Mouse (Mus musculus): ENCODE results near the gene Haus8.
"Not testable (repeated sequence)": the region's sequence is repeated elsewhere in the genome, so short reads cannot be mapped to it uniquely, and the experiment has no call there.

Gene Haus8

DNA sequence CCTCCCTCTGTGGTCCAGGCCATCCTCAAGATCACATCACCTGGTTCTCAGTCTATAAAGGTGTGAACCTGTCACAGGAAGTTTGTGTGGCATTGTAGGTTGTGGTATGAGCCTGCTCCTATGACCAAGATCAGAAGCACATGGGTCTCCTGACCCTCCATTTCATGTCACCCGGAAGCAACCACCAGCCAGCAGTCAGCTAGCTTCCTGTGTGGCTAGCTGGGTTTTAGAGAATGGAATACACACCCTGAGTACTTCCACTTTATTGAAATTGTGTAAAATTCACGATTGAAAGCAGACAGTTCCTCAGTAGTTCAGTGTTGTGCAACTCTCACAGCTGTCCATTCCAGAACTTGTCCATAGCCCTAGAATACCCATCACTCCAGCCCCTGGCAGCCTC, 13.5 kb upstream of the Haus8 start:
- not testable (repeated sequence) for DNase-seq (ENCODE audit: low read depth, low spot score)

DNA sequence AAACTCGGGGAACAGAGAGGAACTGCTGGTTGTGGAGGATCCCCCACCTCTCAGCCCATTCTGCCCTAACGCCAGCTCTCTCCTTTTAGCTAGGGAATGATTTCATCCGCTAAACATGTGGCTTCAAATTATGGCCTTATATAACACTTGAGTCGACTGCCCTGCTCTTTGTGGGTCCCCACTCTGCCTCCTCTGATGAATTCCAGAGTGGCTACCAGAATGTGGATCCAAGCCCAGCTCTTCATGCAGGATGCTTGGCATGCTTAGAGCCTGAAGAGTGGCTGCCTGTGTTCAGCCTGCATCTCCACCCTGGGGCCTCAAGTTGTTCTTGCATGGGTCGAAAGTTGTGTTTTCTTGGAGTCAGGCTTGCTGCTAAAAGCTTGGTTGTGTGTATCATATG, 9.9 kb upstream of the Haus8 start:
- DNase-seq (ENCODE audit: low read depth, low spot score), result no peak

DNA sequence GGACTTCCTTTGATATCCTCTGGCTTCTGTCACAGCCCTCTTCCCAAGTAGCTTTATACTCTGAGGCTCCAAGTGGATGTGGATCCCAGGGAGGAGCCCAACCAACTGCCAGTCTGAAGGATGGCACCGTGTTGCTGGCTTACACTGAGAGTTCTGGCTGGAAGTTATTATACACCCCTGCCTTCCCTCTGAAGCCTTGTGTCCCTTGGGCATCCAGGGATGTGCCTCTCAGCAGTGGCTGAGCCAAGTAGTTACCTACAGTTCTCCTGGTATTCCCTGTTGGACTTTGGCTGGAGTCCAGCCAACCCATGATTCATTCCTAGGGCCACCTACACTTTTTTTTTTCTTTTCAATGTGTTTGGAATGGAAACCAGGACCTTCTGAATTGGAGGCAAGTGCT, 9.0 kb upstream of the Haus8 start:
- DNase-seq (ENCODE audit: low read depth, low spot score), result not testable (repeated sequence)

- not testable (repeated sequence) for DNase-seq (ENCODE audit: low read depth, low spot score)
Observed at GRCm38 (mm10) chr8:71279409-71279808, 6.7 kb upstream of the Haus8 start.

GRCm38 (mm10) chr8:71276166-71276565, 3.4 kb upstream of the Haus8 start:
- DNase-seq (ENCODE audit: low read depth, low spot score), result no peak

GRCm38 (mm10) chr8:71274478-71274877, 1.7 kb upstream of the Haus8 start:
- DNase-seq (ENCODE audit: low read depth, low spot score), result no peak

DNA sequence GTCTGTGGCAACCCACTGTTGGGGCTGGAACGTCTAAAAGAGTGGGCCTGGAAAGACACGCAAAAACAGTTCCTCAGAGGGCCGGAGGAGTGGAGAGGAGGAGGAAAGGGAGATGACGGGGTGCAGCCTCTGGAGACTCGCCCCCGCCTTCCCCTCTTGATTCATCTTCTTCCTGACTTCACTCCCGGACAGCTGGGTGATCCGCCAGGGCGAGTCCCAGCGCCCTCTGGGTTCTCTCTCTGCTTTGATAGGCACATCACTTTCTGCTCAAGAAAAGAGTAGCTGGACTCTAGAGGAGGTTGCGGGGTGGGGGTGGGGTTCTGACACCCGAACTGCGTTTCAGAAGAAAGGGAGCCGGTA, 397 bp upstream of the Haus8 start:
- no peak for DNase-seq (ENCODE audit: low read depth, low spot score)

DNA sequence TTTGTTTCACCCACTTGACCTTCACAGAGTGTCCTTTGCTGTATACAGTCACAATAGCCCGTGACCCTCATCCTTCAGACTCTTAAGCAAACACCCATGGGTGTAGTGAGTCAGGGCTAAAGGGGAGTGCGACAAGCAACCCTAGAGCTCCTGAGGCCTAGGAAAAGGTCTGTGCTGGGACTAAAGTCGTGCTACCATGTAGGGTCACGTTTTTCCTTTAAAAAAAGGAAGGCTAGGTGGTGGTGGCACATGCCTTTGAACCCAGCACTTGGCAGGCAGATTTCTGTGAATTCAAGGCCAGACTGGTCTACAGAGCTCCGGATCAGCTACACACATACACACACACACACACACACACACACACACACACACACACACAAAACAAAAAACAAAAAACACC, 1.1 kb downstream of the Haus8 start:
- no peak for DNase-seq (ENCODE audit: low read depth, low spot score)

DNA sequence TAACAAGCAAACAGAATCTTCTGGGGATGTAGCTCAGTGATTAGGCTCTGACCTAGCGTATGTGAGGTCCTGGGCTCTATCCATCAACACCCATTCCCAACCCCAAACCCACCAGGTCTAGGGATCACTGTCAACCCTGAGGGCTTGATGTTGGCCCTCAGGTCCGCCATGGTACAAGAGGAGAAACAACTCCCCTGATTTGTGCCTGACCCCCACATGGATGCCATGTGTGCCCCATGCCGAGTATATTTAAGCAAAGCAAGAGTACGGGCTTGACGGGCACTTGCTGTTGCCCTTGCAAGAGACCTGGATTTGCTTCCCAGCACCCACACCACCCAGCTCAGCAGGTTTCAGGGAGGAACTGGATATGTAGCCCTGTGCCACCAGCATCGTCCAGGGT, 4.4 kb downstream of the Haus8 start:
- DNase-seq (ENCODE audit: low read depth, low spot score), result not testable (repeated sequence)

- DNase-seq (ENCODE audit: low read depth, low spot score), result no peak
Observed at GRCm38 (mm10) chr8:71267690-71268089, 5.0 kb downstream of the Haus8 start.

GRCm38 (mm10) chr8:71261234-71261633, 11.5 kb downstream of the Haus8 start:
- DNase-seq (ENCODE audit: low read depth, low spot score), result peak; percentile 9

- DNase-seq (ENCODE audit: low read depth, low spot score), result no peak
Observed at GRCm38 (mm10) chr8:71256545-71257232, 16.0 kb downstream of the Haus8 start.

- DNase-seq (ENCODE audit: low read depth, low spot score), result no peak
Observed at GRCm38 (mm10) chr8:71248203-71248602, 24.5 kb downstream of the Haus8 start.

DNA sequence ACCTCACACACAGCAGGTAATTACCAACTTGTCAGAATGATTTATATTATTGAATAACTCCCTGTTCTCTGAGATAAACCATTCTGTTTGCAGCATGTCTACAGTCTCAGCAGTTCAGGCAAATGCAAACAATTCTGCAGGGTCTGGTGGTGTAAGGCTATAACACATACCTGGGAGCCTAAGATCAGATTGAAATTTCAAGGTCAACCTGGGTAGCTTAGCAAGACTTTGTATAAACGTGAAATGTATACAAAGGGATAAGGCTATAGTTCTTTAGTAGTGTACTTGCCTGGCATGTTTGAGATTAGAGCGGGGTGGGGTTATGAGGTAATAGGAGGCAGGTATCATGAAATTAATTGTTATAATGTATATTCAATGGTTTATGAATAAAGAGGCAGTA, 30.0 kb downstream of the Haus8 start:
- no peak for DNase-seq (ENCODE audit: low read depth, low spot score)

DNA sequence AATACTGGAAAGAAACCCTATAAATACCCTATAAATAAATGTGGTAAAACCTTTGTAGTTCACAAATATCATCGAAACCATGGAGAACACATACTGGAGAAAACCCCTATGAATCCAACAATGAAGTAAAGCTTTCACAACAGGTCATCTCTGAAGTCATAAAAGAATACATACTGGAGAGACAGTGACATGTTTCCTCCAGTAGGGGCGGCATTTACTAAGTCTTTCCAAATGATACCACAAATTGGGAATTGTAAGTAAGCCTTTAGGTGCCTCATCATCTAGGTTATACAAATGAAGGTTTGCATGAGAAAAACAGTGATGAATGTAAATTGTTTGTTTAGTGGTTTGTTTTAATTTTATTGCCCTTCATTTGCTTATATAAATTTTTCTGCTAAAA, 48.2 kb downstream of the Haus8 start:
- peak; percentile 34 for DNase-seq (ENCODE audit: low read depth, low spot score)

GRCm38 (mm10) chr8:71214266-71214665, 58.5 kb downstream of the Haus8 start:
- DNase-seq (ENCODE audit: low read depth, low spot score), result not testable (repeated sequence)

- not testable (repeated sequence) for DNase-seq (ENCODE audit: low read depth, low spot score)
Observed at GRCm38 (mm10) chr8:71205541-71205967, 67.2 kb downstream of the Haus8 start.

Measured in retina, adult 2 months (tissue).